12 mouse cellular contexts compared by ENCODE assay signal in the genomic region with DNA sequence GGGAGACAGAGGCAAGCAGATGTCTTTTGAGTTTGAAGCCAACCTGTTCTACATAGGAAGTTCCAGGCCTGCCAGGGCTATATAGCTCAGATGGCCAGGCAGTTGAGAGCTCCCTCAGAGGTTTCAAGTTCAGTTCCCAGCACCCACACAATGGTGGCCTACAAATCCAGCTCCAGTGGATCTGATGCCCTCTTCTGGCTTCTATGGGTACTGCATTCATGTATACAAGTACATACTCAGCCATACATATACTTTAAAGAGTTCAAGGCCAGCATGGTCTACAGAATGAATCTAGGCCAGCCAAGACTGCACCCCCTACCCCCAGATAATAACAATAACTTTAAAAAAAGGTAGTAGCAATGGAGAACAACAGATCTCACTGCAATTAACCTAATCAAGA. TPM values are rescaled to one million over a fixed set of nuclear protein-coding genes. Genes with fewer than 3 reads are reported as not detected.
DNase-seq lines count a peak whose midpoint lies in the region; ATAC-seq and TF ChIP-seq lines count a peak whose summit lies in the region.
"Had no signal": no experiment of that assay in that cellular context is flagged by ENCODE, and none has a peak within 500 bp of the region (broad histone marks: within the 10 kb centered on the region; RNA-seq: fewer than 3 reads in every experiment).

No protein-coding gene starts in this region.

- TF ChIP-seq POLR2A in small intestine, adult 2 months (IDR thresholded peaks at IDR 0.05; ENCODE audit: low read depth, low read length), result no peak

- no peaks in the 10 kb centered on the region for H3K27me3 ChIP-seq in forebrain, postnatal 0 days (ENCODE audit: insufficient read depth, low read length)
- H3K27me3 ChIP-seq in forebrain, embryonic 10.5 days (ENCODE audit: poor library complexity, severe bottlenecking), result no peaks in the 10 kb centered on the region
- H3K27me3 ChIP-seq in lung, postnatal 0 days (replicated peaks; ENCODE audit: insufficient read depth, low read length), result no peaks in the 10 kb centered on the region
- H3K27me3 ChIP-seq in G1E (ENCODE audit: insufficient read depth, low read length), result no peaks in the 10 kb centered on the region
- no peaks in the 10 kb centered on the region for H3K27me3 ChIP-seq in small intestine, adult 2 months (ENCODE audit: control insufficient read depth, insufficient read depth, low read length)

- no peak for ATAC-seq in forebrain, postnatal 0 days
- ATAC-seq in lung, postnatal 0 days, result no peak
- no peak for ATAC-seq in G1E (ENCODE audit: extremely low read depth, insufficient number of reproducible peaks, low FRiP score, poor library complexity, severe bottlenecking)
- no peak for ATAC-seq in activated CD4-positive, CD25-positive, alpha-beta regulatory T cell, adult 4 months
- ATAC-seq: inflammation-experienced regulatory T-cells, adult 6 months had no signal

- H3K9ac ChIP-seq in forebrain, postnatal 0 days, result no peak overlapping the region
- H3K9ac ChIP-seq in lung, postnatal 0 days (replicated peaks; ENCODE audit: low read depth), result no peak overlapping the region

- peaks cover 64% of the 10 kb centered on the region for H3K36me3 ChIP-seq in forebrain, postnatal 0 days (ENCODE audit: insufficient read depth)
- peaks cover 98% of the 10 kb centered on the region for H3K36me3 ChIP-seq in forebrain, embryonic 10.5 days (replicated peaks)
- peaks cover 5% of the 10 kb centered on the region; the same call in 1 of the 2 replicates for H3K36me3 ChIP-seq in lung, postnatal 0 days (ENCODE audit: insufficient read depth, low read length)
- H3K36me3 ChIP-seq in G1E (replicated peaks), result peaks cover 98% of the 10 kb centered on the region
- H3K36me3 ChIP-seq in small intestine, adult 2 months (ENCODE audit: control insufficient read depth, insufficient read depth, low read length), result peaks cover 22% of the 10 kb centered on the region

- H3K9me3 ChIP-seq in forebrain, postnatal 0 days (ENCODE audit: low read length), result no peaks in the 10 kb centered on the region
- peaks cover 12% of the 10 kb centered on the region for H3K9me3 ChIP-seq in forebrain, embryonic 10.5 days
- H3K9me3 ChIP-seq in lung, postnatal 0 days (ENCODE audit: low read length), result peaks cover 4% of the 10 kb centered on the region; the same call in 1 of the 2 replicates
- H3K9me3 ChIP-seq in G1E (replicated peaks), result peaks cover 10% of the 10 kb centered on the region

- no peak for TF ChIP-seq EP300 in lung, postnatal 0 days (IDR thresholded peaks at IDR 0.05)

- no peaks in the 10 kb centered on the region for H3K4me1 ChIP-seq in forebrain, postnatal 0 days (ENCODE audit: insufficient read depth)
- peaks cover 12% of the 10 kb centered on the region for H3K4me1 ChIP-seq in forebrain, embryonic 10.5 days
- no peaks in the 10 kb centered on the region; the same call in 1 of the 2 replicates for H3K4me1 ChIP-seq in lung, postnatal 0 days (ENCODE audit: insufficient read depth, low read depth, low read length)
- peaks cover 57% of the 10 kb centered on the region for H3K4me1 ChIP-seq in G1E (ENCODE audit: insufficient read depth, low read depth, low read length)
- no peaks in the 10 kb centered on the region; the same call in 1 of the 2 replicates for H3K4me1 ChIP-seq in small intestine, adult 2 months (ENCODE audit: control insufficient read depth, insufficient read depth, insufficient read length, low read length)

- no peak overlapping the region for H3K4me3 ChIP-seq in forebrain, postnatal 0 days (ENCODE audit: low read depth, low read length)
- H3K4me3 ChIP-seq in forebrain, embryonic 10.5 days, result no peak overlapping the region
- no peak overlapping the region for H3K4me3 ChIP-seq in lung, postnatal 0 days (ENCODE audit: low read depth, low read length)
- H3K4me3 ChIP-seq in G1E (ENCODE audit: low read depth, low read length), result no peak overlapping the region
- H3K4me3 ChIP-seq in small intestine, adult 2 months (ENCODE audit: low read depth, low read length), result no peak overlapping the region
- H3K4me3 ChIP-seq: erythroblast, embryonic 14.5 days had no signal

- H3K4me2 ChIP-seq in forebrain, postnatal 0 days (ENCODE audit: low read depth), result no peak overlapping the region
- no peak overlapping the region for H3K4me2 ChIP-seq in lung, postnatal 0 days (replicated peaks; ENCODE audit: low read depth, low read length)

- DNase-seq in forebrain, postnatal 0 days, result no peak
- no peak for DNase-seq in forebrain, embryonic 10.5 days (ENCODE audit: extremely low spot score, low spot score)
- no peak for DNase-seq in lung, postnatal 0 days (ENCODE audit: low spot score)
- DNase-seq in lung, postnatal 14 days, result no peak
- no peak for DNase-seq in G1E (ENCODE audit: low spot score)
- DNase-seq in adrenal gland, postnatal 25 days, result no peak
- DNase-seq: cerebellum, adult 18-20 months; heart, adult 18-20 months had no signal

- TF ChIP-seq CTCF in forebrain, postnatal 0 days (IDR thresholded peaks at IDR 0.05; ENCODE audit: low read depth), result peak; percentile 66
- TF ChIP-seq CTCF in lung, postnatal 0 days (IDR thresholded peaks at IDR 0.05), result peak; percentile 72
- TF ChIP-seq CTCF in G1E (IDR thresholded peaks at IDR 0.05; ENCODE audit: low read depth, low read length), result peak; percentile 30; the same call in 1 of the 2 replicates
- TF ChIP-seq CTCF in small intestine, adult 2 months (IDR thresholded peaks at IDR 0.05; ENCODE audit: extremely low read depth, insufficient read length, insufficient replicate concordance, low read depth, low read length), result peak; percentile 45; the same call in 1 of the 2 replicates

- H3K27ac ChIP-seq in forebrain, postnatal 0 days (ENCODE audit: low read depth, low read length), result no peak overlapping the region
- H3K27ac ChIP-seq in forebrain, embryonic 10.5 days, result no peak overlapping the region
- no peak overlapping the region for H3K27ac ChIP-seq in lung, postnatal 0 days (ENCODE audit: low read length)
- H3K27ac ChIP-seq in small intestine, adult 2 months (ENCODE audit: insufficient read depth, low read depth, low read length), result no peak overlapping the region

RNA-seq across cellular contexts. Expression of a gene that starts 27.3 kb away (rescaled TPM):
- total RNA-seq in forebrain, postnatal 0 days (2014; rRNA removed), result 56.2 and 70.7 TPM in 2 replicates
- polyA plus RNA-seq in forebrain, postnatal 0 days (2015; fragmentation: Nextera tagmentation; extraction: Ambion mirVana), result 28.9 and 32.8 TPM in 2 replicates
- polyA plus RNA-seq in forebrain, embryonic 10.5 days (2016; fragmentation: Nextera tagmentation; extraction: Ambion mirVana), result 59.3 and 66.1 TPM in 2 replicates
- 61.7 and 70.1 TPM in 2 replicates for polyA plus RNA-seq in lung, postnatal 0 days (2015; fragmentation: Nextera tagmentation; extraction: Ambion mirVana)
- total RNA-seq in G1E (2014; fragmentation: Nextera tagmentation), result 79.4 and 137 TPM in 2 replicates
- 64.4 and 66.8 TPM in 2 replicates for total RNA-seq in G1E (2017)
- 276 and 322 TPM in 2 replicates for polyA plus RNA-seq in G1E (2012)
- polyA plus RNA-seq in small intestine, adult 2 months (2012; rRNA removed), result 92.9 and 154 TPM in 2 replicates
- 10 to 100 TPM; 23.6 to 35.9 TPM for polyA plus RNA-seq in activated CD4-positive, CD25-positive, alpha-beta regulatory T cell, adult 4 months (2017; shearing (Covaris generic))
- 125 and 160 TPM in 2 replicates for total RNA-seq in adrenal gland, postnatal 25 days (2021)
